Mouse (Mus musculus): ENCODE results near the gene Maml3. TPM values are rescaled to one million over a fixed set of nuclear protein-coding genes. Genes with fewer than 3 reads are reported as not detected.

The Maml3 gene
- polyA plus RNA-seq, 1 experiment: 2.2 TPM

- TF ChIP-seq USF1 (IDR thresholded peaks at IDR 0.05; ENCODE audit: low read depth): no peak
- no peak for TF ChIP-seq MYOD1 (IDR thresholded peaks at IDR 0.05; ENCODE audit: control insufficient read depth, insufficient read length, low read depth)
- no peak for TF ChIP-seq MYOG (IDR thresholded peaks at IDR 0.05; ENCODE audit: control insufficient read depth, extremely low read depth, insufficient read length)
- no peak for TF ChIP-seq CTCF (IDR thresholded peaks at IDR 0.05; ENCODE audit: control insufficient read depth, insufficient read depth, insufficient read length)
- no peak for TF ChIP-seq MAX (IDR thresholded peaks at IDR 0.05)
- no peak for TF ChIP-seq FOSL1 (IDR thresholded peaks at IDR 0.05; ENCODE audit: insufficient read depth, low read length, poor library complexity, severe bottlenecking)
- TF ChIP-seq CEBPB (IDR thresholded peaks at IDR 0.05; ENCODE audit: low read depth): no peak
- Histone ChIP-seq H3K79me2 (ENCODE audit: control insufficient read depth, insufficient read depth) (no peaks in the 10 kb centered on the region), H3K4me3 (ENCODE audit: insufficient read depth, poor library complexity, severe bottlenecking) (no peak overlapping the region), H3K79me3 (ENCODE audit: low read depth) (no peaks in the 10 kb centered on the region), H3ac (ENCODE audit: control insufficient read depth, insufficient read length, low read depth) (no peak overlapping the region), H3K27me3 (ENCODE audit: control insufficient read depth, insufficient read depth, insufficient read length) (no peaks in the 10 kb centered on the region), H3K36me3 (ENCODE audit: control insufficient read depth, insufficient read depth) (no peaks in the 10 kb centered on the region)
Measured at GRCm38 (mm10) chr3:51749421-51749811, 355.5 kb downstream of the Maml3 start.

- Histone ChIP-seq H3K79me3 (ENCODE audit: low read depth) (no peaks in the 10 kb centered on the region), H3K36me3 (ENCODE audit: control insufficient read depth, insufficient read depth) (no peaks in the 10 kb centered on the region), H3K79me2 (ENCODE audit: control insufficient read depth, insufficient read depth) (no peaks in the 10 kb centered on the region), H3K4me3 (ENCODE audit: insufficient read depth, poor library complexity, severe bottlenecking) (no peak overlapping the region), H3K27me3 (ENCODE audit: control insufficient read depth, insufficient read depth, insufficient read length) (no peaks in the 10 kb centered on the region), H3ac (ENCODE audit: control insufficient read depth, insufficient read length, low read depth) (no peak overlapping the region)
- TF ChIP-seq USF1 (IDR thresholded peaks at IDR 0.05; ENCODE audit: low read depth): no peak
- TF ChIP-seq CTCF (IDR thresholded peaks at IDR 0.05; ENCODE audit: control insufficient read depth, insufficient read depth, insufficient read length): no peak
- TF ChIP-seq MYOD1 (IDR thresholded peaks at IDR 0.05; ENCODE audit: control insufficient read depth, insufficient read length, low read depth): no peak
- TF ChIP-seq CEBPB (IDR thresholded peaks at IDR 0.05; ENCODE audit: low read depth): no peak
- no peak for TF ChIP-seq MYOG (IDR thresholded peaks at IDR 0.05; ENCODE audit: control insufficient read depth, extremely low read depth, insufficient read length)
- no peak for TF ChIP-seq MAX (IDR thresholded peaks at IDR 0.05)
- TF ChIP-seq FOSL1 (IDR thresholded peaks at IDR 0.05; ENCODE audit: insufficient read depth, low read length, poor library complexity, severe bottlenecking): no peak
Measured at GRCm38 (mm10) chr3:51748436-51749376, 356.2 kb downstream of the Maml3 start.

GRCm38 (mm10) chr3:51746816-51747215 is 358.1 kb downstream of the Maml3 start:
- Histone ChIP-seq H3K79me3 (ENCODE audit: low read depth) (no peaks in the 10 kb centered on the region), H3K4me3 (ENCODE audit: insufficient read depth, poor library complexity, severe bottlenecking) (no peak overlapping the region), H3ac (ENCODE audit: control insufficient read depth, insufficient read length, low read depth) (no peak overlapping the region), H3K27me3 (ENCODE audit: control insufficient read depth, insufficient read depth, insufficient read length) (no peaks in the 10 kb centered on the region), H3K79me2 (ENCODE audit: control insufficient read depth, insufficient read depth) (no peaks in the 10 kb centered on the region), H3K36me3 (ENCODE audit: control insufficient read depth, insufficient read depth) (no peaks in the 10 kb centered on the region)
- TF ChIP-seq USF1 (IDR thresholded peaks at IDR 0.05; ENCODE audit: low read depth) (no peak), MYOG (IDR thresholded peaks at IDR 0.05; ENCODE audit: control insufficient read depth, extremely low read depth, insufficient read length) (no peak), MAX (IDR thresholded peaks at IDR 0.05) (no peak), MYOD1 (IDR thresholded peaks at IDR 0.05; ENCODE audit: control insufficient read depth, insufficient read length, low read depth) (no peak)

DNA sequence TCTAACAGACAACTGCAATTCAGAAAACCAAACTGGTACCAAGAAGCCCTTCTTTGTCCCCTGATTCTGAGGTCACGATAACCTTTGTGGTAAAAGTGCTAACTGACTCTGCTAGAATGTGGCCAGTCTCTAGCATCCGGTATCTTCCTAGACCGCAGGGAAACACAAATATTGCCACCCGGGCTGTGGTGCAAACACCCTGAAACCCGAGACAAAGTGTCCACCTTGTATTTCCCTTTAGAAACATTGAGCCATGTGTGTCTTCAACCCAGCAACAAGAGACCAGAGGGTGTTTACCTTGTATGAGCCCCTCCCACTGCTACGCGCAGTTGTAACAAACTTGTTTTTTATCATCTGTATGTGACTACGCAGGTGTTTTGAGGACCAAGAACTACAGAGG is 359.7 kb downstream of the Maml3 start:
- H3K79me3 ChIP-seq (ENCODE audit: low read depth): no peaks in the 10 kb centered on the region
- no peaks in the 10 kb centered on the region for H3K27me3 ChIP-seq (ENCODE audit: control insufficient read depth, insufficient read depth, insufficient read length)
- no peak overlapping the region for H3K4me3 ChIP-seq (ENCODE audit: insufficient read depth, poor library complexity, severe bottlenecking)
- no peaks in the 10 kb centered on the region for H3K36me3 ChIP-seq (ENCODE audit: control insufficient read depth, insufficient read depth)
- no peaks in the 10 kb centered on the region for H3K79me2 ChIP-seq (ENCODE audit: control insufficient read depth, insufficient read depth)
- no peak overlapping the region for H3ac ChIP-seq (ENCODE audit: control insufficient read depth, insufficient read length, low read depth)
- TF ChIP-seq CTCF (IDR thresholded peaks at IDR 0.05; ENCODE audit: control insufficient read depth, insufficient read depth, insufficient read length) (no peak), FOSL1 (IDR thresholded peaks at IDR 0.05; ENCODE audit: insufficient read depth, low read length, poor library complexity, severe bottlenecking) (no peak), USF1 (IDR thresholded peaks at IDR 0.05; ENCODE audit: low read depth) (no peak), MYOG (IDR thresholded peaks at IDR 0.05; ENCODE audit: control insufficient read depth, extremely low read depth, insufficient read length) (no peak), MAX (IDR thresholded peaks at IDR 0.05) (no peak), MYOD1 (IDR thresholded peaks at IDR 0.05; ENCODE audit: control insufficient read depth, insufficient read length, low read depth) (no peak), CEBPB (IDR thresholded peaks at IDR 0.05; ENCODE audit: low read depth) (no peak)

DNA sequence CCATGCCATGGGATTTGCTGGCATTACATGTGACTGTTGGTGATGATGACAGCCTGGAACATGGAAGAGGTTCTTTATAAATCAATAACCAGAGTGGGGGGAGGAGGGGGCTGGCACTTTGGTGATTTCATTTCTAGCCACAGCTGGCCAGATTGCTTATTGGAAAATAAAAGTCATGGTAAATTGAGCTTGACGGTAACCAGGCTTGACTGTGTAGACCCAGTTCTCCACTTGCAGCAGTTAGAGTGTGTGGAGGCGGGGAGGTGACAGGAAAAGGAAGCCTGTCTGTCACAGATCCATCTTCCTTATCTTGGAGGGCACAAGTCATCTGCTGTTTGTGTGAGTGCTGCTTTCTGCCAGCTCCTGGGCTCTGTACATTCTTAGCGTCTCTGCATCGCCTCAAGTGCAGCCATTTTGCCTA is 360.5 kb downstream of the Maml3 start:
- no peaks in the 10 kb centered on the region for H3K27me3 ChIP-seq (ENCODE audit: control insufficient read depth, insufficient read depth, insufficient read length)
- TF ChIP-seq CEBPB (IDR thresholded peaks at IDR 0.05; ENCODE audit: low read depth) (no peak), FOSL1 (IDR thresholded peaks at IDR 0.05; ENCODE audit: insufficient read depth, low read length, poor library complexity, severe bottlenecking) (no peak), MYOD1 (IDR thresholded peaks at IDR 0.05; ENCODE audit: control insufficient read depth, insufficient read length, low read depth) (no peak), CTCF (IDR thresholded peaks at IDR 0.05; ENCODE audit: control insufficient read depth, insufficient read depth, insufficient read length) (no peak), MYOG (IDR thresholded peaks at IDR 0.05; ENCODE audit: control insufficient read depth, extremely low read depth, insufficient read length) (no peak), MAX (IDR thresholded peaks at IDR 0.05) (no peak), USF1 (IDR thresholded peaks at IDR 0.05; ENCODE audit: low read depth) (no peak)
- H3K79me2 ChIP-seq (ENCODE audit: control insufficient read depth, insufficient read depth): no peaks in the 10 kb centered on the region
- H3K79me3 ChIP-seq (ENCODE audit: low read depth): no peaks in the 10 kb centered on the region
- no peak overlapping the region for H3ac ChIP-seq (ENCODE audit: control insufficient read depth, insufficient read length, low read depth)
- no peak overlapping the region for H3K4me3 ChIP-seq (ENCODE audit: insufficient read depth, poor library complexity, severe bottlenecking)
- no peaks in the 10 kb centered on the region for H3K36me3 ChIP-seq (ENCODE audit: control insufficient read depth, insufficient read depth)

All from C2C12 (cell line).